Mouse (Mus musculus) liver, embryonic 14.5 days (tissue): ENCODE data around the gene Ntng1. TPM values are rescaled to one million over a fixed set of nuclear protein-coding genes. Genes with fewer than 3 reads are reported as not detected.

Experiments
- ATAC-seq: fragments of 200-750 bp; cut with Nextera tagmentation; 2 replicates; pipeline ENCODE4 v1.8.0; 2017; ENCODE audit warnings: moderate number of reproducible peaks, mild to moderate bottlenecking, moderate library complexity; ENCODE audit not compliant: insufficient read depth
- DNase-seq, 3 experiments: peaks; one replicate each; pipeline ENCODE4 v3.0.0-alpha.2; 2012 to 2013; ENCODE audit warnings: low read depth in 3 of 3, low spot score in 3 of 3
- H3K27ac ChIP-seq: fragments of 300-500 bp; sonication (generic); 2 replicates; pipeline ENCODE4 v1.5.1; 2014; ENCODE audit warnings: moderate library complexity, mild to moderate bottlenecking, control low read depth, inconsistent platforms
- H3K27me3 ChIP-seq: fragments of 300-500 bp; sonication (generic); 2 replicates; pipeline ENCODE4 v1.6.1; 2014; ENCODE audit warnings: mild to moderate bottlenecking, low read length, moderate library complexity; ENCODE audit not compliant: control insufficient read depth, insufficient read depth
- H3K36me3 ChIP-seq: fragments of 300-500 bp; sonication (generic); replicated peaks from 2 replicates; pipeline ENCODE4 v1.6.1; 2014; ENCODE audit warnings: low read depth; ENCODE audit not compliant: control insufficient read depth, insufficient read depth
- H3K4me1 ChIP-seq, 2 experiments: fragments of 200-500 bp in 1 of 2; fragments of 300-500 bp in 1 of 2; sonication (generic) in 1 of 2; replicated peaks; 2 replicates each; pipeline ENCODE4 v1.6.1; 2012 to 2014; ENCODE audit warnings: antibody characterized with exemption in 1 of 2, inconsistent platforms in 1 of 2, low read length in 1 of 2; ENCODE audit not compliant: control insufficient read depth in 2 of 2, insufficient read depth in 2 of 2
- H3K4me2 ChIP-seq: fragments of 300-500 bp; sonication (generic); 2 replicates; pipeline ENCODE4 v1.6.1; 2014; ENCODE audit warnings: low read depth, mild to moderate bottlenecking, control low read depth, moderate library complexity
- H3K4me3 ChIP-seq, 2 experiments: fragments of 200-500 bp in 1 of 2; fragments of 300-500 bp in 1 of 2; sonication (generic) in 1 of 2; 2 replicates each; pipeline ENCODE4 v1.5.1; 2012 to 2014; ENCODE audit warnings: low read depth in 2 of 2, low read length in 2 of 2, mild to moderate bottlenecking in 2 of 2, control low read depth in 1 of 2, inconsistent platforms in 1 of 2, moderate library complexity in 1 of 2; ENCODE audit not compliant: insufficient read depth in 1 of 2
- H3K9ac ChIP-seq: fragments of 300-500 bp; sonication (generic); replicated peaks from 2 replicates; pipeline ENCODE4 v1.6.1; 2014; ENCODE audit warnings: mild to moderate bottlenecking, control low read depth, moderate library complexity
- H3K9me3 ChIP-seq: fragments of 300-500 bp; sonication (generic); 2 replicates; pipeline ENCODE4 v1.6.1; 2016; ENCODE audit warnings: low read length, mixed read lengths; ENCODE audit not compliant: control insufficient read depth
- CTCF ChIP-seq: IDR thresholded peaks from 2 replicates; pipeline ENCODE4 v1.5.1; 2016; ENCODE audit warnings: antibody characterized with exemption, low read depth, control low read depth
- EP300 ChIP-seq: IDR thresholded peaks from 2 replicates; pipeline ENCODE4 v1.6.1; 2016; ENCODE audit warnings: antibody characterized with exemption, low read depth
- WGBS: fragments of 180-500 bp; shearing (Covaris S2); extraction: QIAGEN DNeasy Blood & Tissue Kit; methylation state at CpG from one replicate; pipeline ENCODE4 v1.1.7; 2014; ENCODE audit not compliant: insufficient replicate concordance; 5-methylcytosine and 5-hydroxymethylcytosine counted together
- polyA plus RNA-seq, 2 experiments: library from polyadenylated mRNA; depleted of rRNA in 1 of 2; stranded (reverse) in 1 of 2; unstranded in 1 of 2; fragments of >200 nt; fragmentation: Nextera tagmentation in 1 of 2; extraction: Ambion mirVana in 1 of 2; gene quantifications; 2 replicates each; pipeline versions ENCODE4 v1.2.1 to v1.2.3; 2012 to 2014

The Ntng1 gene
- polyA plus RNA-seq, 2 experiments: 0.03 to 0.04 TPM

DNA sequence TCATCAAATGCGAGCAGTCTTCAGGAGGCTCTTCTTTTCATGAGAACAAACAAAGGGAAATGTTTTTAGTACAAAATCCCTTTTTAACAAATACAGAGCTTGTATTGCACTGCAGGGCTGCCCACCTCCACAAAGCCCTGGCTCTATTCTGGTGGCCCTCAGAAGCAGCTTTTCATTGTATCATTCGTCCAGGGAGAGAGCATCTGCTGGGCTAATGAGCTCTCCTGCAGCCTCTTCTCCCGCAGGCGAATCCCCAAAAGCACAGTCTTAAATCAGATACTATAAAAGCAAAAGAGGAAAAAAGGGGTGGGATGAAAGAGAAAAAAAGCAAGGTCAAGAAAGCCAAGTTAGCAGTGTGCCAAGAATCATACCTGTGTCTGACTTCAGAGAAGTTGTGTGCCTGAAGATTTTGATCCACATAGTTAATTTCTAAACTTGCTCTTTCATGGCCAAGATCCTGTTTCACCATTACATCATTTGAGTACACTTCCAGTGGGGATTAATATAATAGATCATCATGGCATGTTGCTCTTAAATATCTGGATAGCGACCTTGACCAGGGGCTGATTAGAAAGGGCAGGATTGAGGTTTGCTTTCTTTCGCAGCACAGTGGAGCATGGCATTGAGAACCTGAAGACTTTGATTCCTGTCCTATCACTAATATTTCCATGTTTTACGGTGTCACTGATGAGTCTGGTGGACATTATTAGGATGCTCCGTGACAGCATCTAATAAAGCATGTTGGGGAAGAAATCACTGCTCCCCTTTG is 225.7 kb downstream of the Ntng1 start:
- ATAC-seq: no peak
- no peak for DNase-seq
- H3K36me3 ChIP-seq: no peaks in the 10 kb centered on the region
- H3K9me3 ChIP-seq: no peaks in the 10 kb centered on the region
- no peaks in the 10 kb centered on the region for H3K27me3 ChIP-seq
- 68% methylated on average over 8 of the region's 8 CpGs for WGBS
- no peaks in the 10 kb centered on the region for H3K4me1 ChIP-seq
- no peak for TF ChIP-seq EP300
- no peak overlapping the region for H3K4me2 ChIP-seq
- H3K4me3 ChIP-seq: no peak overlapping the region
- no peak overlapping the region for H3K27ac ChIP-seq
- H3K9ac ChIP-seq: no peak overlapping the region

GRCm38 (mm10) chr3:109917077-109917476 is 226.7 kb downstream of the Ntng1 start:
- ATAC-seq: no peak
- Histone ChIP-seq H3K27ac (no peak overlapping the region), H3K36me3 (no peaks in the 10 kb centered on the region), H3K4me3 (no peak overlapping the region), H3K9ac (no peak overlapping the region), H3K27me3 (no peaks in the 10 kb centered on the region), H3K4me1 (no peaks in the 10 kb centered on the region), H3K9me3 (no peaks in the 10 kb centered on the region), H3K4me2 (no peak overlapping the region)
- TF ChIP-seq CTCF (no peak), EP300 (no peak)
- DNase-seq: no peak
- 66% methylated on average over 4 of the region's 4 CpGs for WGBS

- Histone ChIP-seq H3K4me3 (no peak overlapping the region), H3K4me2 (no peak overlapping the region), H3K27me3 (no peaks in the 10 kb centered on the region), H3K4me1 (no peaks in the 10 kb centered on the region), H3K9ac (no peak overlapping the region), H3K27ac (no peak overlapping the region), H3K9me3 (no peaks in the 10 kb centered on the region), H3K36me3 (no peaks in the 10 kb centered on the region)
- no peak for ATAC-seq
- no peak for DNase-seq
- TF ChIP-seq EP300: no peak
- TF ChIP-seq CTCF: no peak
- WGBS: 47% methylated on average over 5 of the region's 5 CpGs
Observed at GRCm38 (mm10) chr3:109914226-109914625, 229.6 kb downstream of the Ntng1 start.

GRCm38 (mm10) chr3:109890600-109890999 is 253.2 kb downstream of the Ntng1 start:
- TF ChIP-seq EP300 (no peak), CTCF (no peak)
- no peak for ATAC-seq
- H3K4me3 ChIP-seq: no peak overlapping the region
- H3K27me3 ChIP-seq: no peaks in the 10 kb centered on the region
- H3K27ac ChIP-seq: no peak overlapping the region
- DNase-seq: no peak
- no peak overlapping the region for H3K9ac ChIP-seq
- no peaks in the 10 kb centered on the region for H3K4me1 ChIP-seq
- H3K36me3 ChIP-seq: no peaks in the 10 kb centered on the region
- no peak overlapping the region for H3K4me2 ChIP-seq
- no peaks in the 10 kb centered on the region for H3K9me3 ChIP-seq
- 24% methylated on average over 1 of the region's 1 CpGs for WGBS

DNA sequence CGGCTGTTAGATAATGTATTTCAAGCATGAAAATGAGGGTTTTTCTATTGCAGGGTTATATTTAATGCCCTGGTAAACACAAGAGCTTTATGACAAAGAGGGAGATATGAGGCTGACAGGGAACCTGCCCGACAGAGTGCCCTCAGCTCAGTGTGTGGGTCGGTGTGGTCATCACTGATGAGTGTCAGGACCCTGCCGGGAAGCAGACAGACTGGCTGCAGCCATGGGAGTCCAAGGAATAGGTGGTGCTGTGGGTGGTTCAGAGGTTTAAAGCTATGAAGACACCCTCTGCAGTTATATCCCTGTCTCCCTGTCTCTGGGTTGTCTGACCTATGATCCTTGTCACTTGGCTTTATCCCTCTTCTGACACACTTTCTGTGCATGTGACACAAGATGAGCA is 258.1 kb downstream of the Ntng1 start:
- no peak overlapping the region for H3K4me2 ChIP-seq
- no peaks in the 10 kb centered on the region for H3K36me3 ChIP-seq
- no peak for TF ChIP-seq EP300
- TF ChIP-seq CTCF: no peak
- H3K27me3 ChIP-seq: no peaks in the 10 kb centered on the region
- ATAC-seq (no peak), DNase-seq (no peak)
- 52% methylated on average over 4 of the region's 4 CpGs for WGBS
- no peak overlapping the region for H3K9ac ChIP-seq
- no peak overlapping the region for H3K27ac ChIP-seq
- H3K9me3 ChIP-seq: no peaks in the 10 kb centered on the region
- H3K4me1 ChIP-seq: no peaks in the 10 kb centered on the region
- H3K4me3 ChIP-seq: no peak overlapping the region
